Mouse (Mus musculus) ovary, postnatal 36 days (tissue): ENCODE measurements at regions not wholly inside any gene's neighbourhood (a gene's known extent, or its start where the extent isn't known, plus 50 kb on each side); places are given as distances from the start of the nearest gene placed in this dataset.

Experiments
- DNase-seq: peaks from one replicate; pipeline ENCODE4 v3.0.0; 2022; ENCODE audit warnings: low spot score, mixed read lengths

DNA sequence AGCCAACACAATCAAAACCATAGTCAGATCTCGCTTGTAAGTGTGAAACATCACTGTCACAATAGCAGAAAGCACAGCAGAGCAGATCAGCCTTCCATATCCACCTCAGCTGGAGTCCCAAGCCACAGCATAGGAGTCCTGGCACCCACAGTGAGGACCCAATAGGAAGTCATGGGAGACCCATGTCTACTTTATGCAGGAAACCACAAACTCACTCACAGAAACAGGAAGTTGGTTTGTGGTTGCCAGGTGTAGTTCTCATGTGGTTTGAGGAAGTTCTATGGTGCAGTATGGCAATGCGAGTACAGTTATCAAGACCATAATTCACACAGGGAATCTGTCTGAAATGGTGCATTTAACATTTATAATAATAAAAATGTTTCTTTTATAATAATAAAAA is 77.6 kb upstream of the Kctd3 start:
- no peak for DNase-seq

GRCm38 (mm10) chr1:189081267-189081666 is 73.6 kb upstream of the Kctd3 start:
- no peak for DNase-seq

- DNase-seq: peak; percentile 66
These were observed 73.2 kb upstream of the Kctd3 start for GRCm38 (mm10) chr1:189080797-189081196.

DNA sequence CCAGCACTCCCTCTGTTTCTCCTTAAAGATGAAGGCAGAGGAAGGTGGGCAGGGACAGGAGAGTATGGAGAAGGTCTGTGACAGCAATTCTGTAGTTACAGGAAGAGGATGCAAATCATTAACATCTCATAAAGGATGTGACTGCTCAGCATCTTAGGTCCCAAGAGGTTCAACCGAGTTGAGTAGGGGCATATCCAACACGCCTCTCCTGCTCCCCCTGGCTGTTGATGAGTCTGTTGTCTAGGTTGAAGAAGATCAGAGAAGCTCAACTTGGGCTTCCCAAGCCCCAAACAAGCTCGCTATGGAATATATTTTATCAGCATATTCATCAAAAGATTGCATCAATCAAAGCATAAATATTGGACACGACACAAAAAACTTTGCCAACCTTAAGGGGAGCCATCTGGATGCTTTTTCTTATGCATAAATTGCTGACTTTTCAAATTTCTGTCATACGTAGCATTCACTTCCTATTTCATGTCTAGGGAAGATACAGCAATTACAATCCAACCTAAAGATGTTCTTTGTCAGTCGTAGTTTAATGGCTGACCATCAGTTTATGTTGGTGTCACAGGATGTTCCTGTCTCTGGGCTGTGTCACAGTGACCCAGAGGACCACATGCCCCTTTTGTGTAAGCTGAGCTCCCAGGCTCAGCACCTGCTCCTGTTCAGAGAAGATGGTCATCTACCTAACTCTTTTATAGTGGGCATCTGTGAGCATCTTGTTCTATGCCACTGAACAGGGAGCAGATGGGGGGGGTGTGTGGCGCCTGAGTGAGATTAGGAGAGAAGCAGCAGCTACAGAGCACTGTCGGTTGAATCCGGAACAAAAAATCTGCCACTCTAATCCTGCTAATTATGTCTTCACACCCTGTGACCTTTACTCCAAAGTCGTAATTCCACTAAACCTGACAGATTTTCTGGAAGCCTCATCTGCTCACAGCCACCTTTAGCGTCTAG is 72.1 kb upstream of the Kctd3 start:
- DNase-seq: no peak

DNA sequence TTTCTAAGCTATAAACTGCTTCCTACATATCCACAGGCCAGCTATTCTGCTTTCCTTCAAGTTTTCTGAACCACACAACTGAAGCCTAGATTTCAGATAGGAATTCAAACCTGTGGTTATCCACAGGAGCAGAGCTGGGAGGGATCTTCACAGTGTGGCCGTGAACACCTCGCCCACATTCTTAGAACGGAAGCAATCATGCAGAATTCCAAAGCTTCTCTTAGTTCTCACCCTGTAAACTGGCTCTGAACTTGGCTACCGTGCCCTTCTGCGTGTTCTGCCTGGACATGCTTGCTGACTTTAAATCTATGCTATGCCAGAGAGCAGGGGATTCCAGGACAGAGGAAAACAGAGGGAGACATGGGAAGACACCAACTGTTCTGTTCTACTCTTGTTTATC is 70.2 kb upstream of the Kctd3 start:
- DNase-seq: no peak

- peak; percentile 6 for DNase-seq
These were observed 68.6 kb upstream of the Kctd3 start for GRCm38 (mm10) chr1:189076276-189076675.

DNA sequence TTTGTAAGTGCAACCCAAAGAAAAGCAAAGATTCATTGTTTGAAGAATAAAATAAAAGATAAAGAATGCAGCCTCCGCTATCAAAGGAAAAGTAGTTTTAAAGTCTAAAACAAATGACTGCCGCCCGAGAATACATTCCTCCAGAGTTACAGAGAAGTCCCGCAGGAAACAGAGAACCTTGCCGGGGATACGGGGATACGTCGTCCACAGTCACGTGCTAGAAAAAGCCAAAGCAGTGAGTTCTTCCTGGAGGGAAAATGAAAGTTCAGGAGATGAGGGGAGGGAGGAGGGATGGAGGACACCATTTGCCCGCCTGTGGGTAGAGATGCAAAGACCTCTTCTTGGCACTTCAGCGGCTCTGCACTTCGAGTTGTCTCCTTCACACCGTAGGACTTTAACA is 68.0 kb upstream of the Kctd3 start:
- DNase-seq: peak; percentile 8

DNA sequence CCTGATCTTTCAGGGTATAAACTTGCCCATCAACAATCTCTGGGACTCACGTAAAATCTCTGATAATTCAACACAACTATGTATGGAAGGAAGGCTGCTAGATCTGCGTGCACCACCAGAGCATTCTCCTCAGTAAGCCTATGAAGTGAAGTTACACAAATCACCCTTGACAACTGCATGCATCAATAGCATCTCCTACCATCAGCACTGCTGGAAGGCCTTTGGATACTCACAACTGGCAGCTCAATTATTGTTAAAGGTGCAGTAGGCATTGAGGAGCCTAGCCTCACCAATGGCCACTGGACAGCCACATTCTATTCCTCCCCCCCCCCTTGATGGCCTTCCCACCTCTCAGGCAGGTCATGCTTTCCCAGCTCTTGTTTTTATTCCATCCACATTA is 64.9 kb upstream of the Kctd3 start:
- DNase-seq: no peak

- DNase-seq: no peak
These were observed 60.6 kb upstream of the Kctd3 start for GRCm38 (mm10) chr1:189068204-189068603.

- no peak for DNase-seq
These were observed 59.7 kb upstream of the Kctd3 start for GRCm38 (mm10) chr1:189067204-189067960.

DNA sequence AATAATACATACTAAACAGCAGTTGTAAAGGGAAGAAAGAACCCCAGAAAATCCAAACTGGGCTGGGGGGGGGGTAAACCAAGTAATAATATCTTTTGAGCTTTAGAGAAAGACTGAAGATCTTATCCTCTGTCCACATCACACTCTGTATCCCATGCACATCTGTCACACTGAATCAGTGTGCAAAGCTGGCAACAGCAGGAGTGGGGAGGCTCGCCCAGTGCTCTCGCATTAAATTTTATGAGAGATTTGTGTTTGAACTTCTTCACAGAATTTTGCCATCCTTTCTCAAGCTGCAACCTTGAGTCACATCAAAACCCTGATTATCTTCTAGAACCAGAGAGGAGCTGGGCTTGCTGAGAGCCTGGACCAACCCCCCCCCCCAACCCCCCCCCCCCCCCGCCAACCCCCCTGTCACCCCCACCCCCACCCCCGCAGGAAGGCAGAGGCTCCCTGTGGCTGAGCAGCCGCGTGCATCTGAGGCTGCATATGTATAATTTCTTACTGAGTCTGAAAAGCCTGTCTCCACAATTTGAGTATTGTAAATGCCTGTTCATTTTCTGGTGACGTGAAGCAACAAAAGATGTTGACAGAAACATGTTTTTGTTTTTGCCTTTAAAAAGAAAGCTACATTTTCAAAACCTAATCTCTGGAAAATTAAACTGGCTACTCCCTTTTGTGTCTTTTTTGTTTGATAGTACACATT is 59.0 kb upstream of the Kctd3 start:
- DNase-seq: no peak

DNA sequence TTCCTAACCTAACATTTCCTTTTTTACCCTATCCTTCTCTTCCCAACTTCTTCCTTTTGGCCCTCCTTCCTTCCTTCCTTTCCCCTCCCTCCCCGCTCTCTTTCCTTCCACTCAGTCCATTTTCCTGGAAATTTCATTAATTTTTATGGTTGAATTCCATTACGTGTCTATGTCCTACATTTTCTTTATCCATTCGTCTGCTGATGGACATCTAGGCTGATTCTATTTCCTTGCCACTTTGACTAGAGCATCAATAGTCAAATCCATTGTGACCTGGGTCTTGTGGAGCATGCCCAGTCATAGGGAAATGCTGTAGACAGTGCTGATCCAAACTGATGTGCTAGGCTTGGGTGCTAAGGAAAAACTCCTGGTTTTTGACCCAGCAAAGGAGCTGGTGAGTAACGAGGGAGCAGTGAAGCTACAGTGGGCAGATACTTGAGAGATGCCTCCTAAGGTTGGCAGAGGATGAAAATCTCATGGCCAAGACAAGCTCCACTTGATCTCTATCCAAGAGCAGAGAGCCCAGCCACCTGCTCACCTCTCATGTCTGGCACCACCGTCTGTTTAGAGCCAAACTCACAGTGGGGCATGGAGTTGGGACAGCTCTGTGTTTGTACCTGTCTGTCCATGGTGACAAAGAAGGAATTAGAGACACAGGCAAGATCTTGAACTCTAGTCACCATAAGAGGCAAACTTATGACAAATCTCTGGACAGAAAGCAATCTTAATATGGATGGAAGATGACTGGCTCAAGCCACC is 57.7 kb upstream of the Kctd3 start:
- no peak for DNase-seq

DNA sequence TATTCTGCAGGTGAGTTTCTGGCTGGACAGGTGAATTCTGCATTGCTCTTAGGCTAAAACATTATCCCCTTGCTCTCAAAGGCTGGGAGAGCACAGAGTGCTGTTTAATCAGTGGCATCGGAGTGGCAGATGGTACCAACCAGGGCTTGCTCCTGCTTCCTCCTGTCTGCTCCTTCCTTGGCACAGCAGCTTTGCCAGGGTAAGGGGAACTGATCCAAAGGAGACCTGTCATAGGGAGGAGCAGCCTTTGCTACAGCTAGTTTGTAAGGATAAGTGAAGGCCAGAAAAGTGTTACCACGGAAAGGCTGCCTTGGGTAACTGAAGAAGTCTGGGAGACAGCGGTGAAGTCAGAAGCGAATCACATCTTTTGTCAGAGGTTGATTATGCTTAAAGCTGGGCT is 57.0 kb upstream of the Kctd3 start:
- no peak for DNase-seq

DNA sequence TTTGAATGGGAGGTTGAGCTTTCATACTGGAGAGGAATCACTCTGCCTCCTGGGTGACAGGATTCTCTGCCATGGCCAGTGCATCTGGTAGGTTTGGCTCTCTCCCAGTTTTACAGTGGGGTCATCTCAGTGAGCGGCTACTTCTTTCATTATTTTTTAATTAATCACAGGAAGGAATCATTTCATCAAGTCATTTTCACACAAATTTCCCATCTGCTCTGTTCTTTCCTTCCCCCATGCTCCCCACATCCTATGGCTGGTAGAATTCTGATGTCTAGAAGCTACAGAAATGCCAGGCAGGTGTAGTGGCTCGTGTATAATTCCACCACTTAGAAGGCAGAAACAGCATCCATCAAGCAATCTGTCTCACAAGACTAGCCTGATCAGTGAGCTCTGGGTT is 56.1 kb upstream of the Kctd3 start:
- DNase-seq: no peak

- DNase-seq: no peak
These were observed 55.6 kb upstream of the Kctd3 start for GRCm38 (mm10) chr1:189063209-189063608.
